Mouse (Mus musculus): ENCODE measurements around the gene Timm22.

Gene Timm22

DNA sequence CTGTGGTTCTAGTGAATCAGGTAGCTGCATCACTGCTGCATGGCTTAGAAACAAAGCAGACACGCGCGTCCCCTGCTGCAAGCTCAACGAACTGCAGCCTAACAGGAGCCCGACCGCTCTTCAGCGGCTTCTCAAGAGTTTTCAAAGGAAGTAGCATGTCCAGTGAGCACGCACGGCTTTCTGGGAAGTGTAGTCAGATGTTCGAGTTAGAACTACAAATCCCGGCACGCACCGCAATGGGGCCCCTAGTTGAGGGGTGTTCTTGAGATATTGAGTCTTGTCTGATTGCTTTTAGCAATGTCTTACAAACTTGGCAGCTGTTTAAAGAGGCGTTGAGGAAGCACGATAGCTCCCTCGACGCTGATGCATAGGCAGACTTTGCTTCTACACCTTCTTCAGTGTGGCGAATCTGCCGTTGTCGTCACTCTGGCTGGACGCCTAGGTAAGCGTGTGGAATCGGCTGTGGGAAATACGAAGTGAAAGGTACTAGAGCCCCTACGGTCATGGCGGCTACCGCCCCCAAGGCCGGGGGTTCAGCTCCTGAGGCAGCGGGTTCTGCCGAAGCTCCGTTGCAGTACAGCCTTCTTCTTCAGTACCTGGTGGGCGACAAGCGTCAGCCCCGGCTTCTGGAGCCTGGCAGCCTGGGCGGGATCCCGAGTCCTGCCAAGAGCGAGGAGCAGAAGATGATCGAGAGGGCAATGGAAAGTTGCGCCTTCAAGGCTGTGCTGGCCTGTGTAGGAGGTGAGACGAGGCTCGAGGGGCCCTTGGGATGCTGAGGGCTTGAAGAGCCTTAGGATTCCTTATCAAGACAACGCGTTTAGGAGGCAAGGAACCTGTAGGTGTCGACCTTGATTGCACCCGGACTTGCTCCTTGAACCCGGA, at the start of gene Timm22:
Gene Timm22, plus strand, starts transcription at position 251 of the 882 bp plus-strand sequence.
- in situ Hi-C loops (cut with MboI) = loop anchor here (5.0 kb wide), 1 partner anchor 150 kb away; no protein-coding TSS in a partner anchor

DNA sequence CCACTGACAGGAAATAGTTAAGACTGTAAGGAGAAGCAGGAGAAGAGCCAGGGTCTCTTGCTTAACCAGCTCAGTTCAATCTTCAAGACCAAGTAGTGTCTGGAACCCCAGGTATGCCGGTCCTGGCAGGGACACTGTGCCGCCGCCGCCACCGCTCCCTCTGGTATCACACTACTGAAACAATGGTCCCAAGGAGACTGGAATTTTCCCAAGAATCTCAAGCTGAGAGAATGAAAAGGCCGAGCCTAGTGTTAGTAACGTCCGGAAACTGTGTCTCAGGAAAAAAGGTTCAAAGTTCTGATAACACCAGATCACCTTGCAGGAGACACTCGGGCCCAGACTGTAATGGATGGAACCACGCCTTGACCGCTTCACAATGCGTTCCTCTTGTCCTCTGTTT, 49.3 kb upstream of the Timm22 start:
- in situ Hi-C loops (cut with MboI) = no loop called here

GRCm38 (mm10) chr11:76358628-76359320, 48.0 kb upstream of the Timm22 start:
- in situ Hi-C loops (cut with MboI) = no loop called here

- in situ Hi-C loops (cut with MboI) = no loop called here
Measured at GRCm38 (mm10) chr11:76360255-76360654, 46.5 kb upstream of the Timm22 start.

GRCm38 (mm10) chr11:76361422-76361821, 45.3 kb upstream of the Timm22 start:
- in situ Hi-C loops (cut with MboI) = no loop called here

DNA sequence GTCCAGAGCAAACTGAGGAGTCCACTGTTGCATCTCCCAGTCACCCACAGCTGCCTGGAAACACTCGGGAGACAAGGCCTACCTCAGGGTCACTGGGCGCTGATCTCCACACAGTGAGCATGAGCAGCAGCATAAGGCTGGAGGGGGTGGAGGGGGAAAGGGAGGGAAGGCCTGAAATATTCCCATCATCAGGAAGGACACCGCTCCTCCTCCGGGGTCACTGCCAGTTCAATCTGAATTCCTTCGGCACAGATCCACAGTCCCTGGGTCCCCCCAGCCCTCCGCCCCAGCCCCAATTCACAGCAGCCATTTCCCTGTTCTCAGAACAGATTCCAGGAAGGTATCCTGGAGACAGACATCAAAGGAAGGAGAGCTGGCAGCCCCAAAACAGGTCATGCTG, 43.6 kb upstream of the Timm22 start:
- in situ Hi-C loops (cut with MboI) = no loop called here

GRCm38 (mm10) chr11:76363636-76364035, 43.1 kb upstream of the Timm22 start:
- in situ Hi-C loops (cut with MboI) = no loop called here

DNA sequence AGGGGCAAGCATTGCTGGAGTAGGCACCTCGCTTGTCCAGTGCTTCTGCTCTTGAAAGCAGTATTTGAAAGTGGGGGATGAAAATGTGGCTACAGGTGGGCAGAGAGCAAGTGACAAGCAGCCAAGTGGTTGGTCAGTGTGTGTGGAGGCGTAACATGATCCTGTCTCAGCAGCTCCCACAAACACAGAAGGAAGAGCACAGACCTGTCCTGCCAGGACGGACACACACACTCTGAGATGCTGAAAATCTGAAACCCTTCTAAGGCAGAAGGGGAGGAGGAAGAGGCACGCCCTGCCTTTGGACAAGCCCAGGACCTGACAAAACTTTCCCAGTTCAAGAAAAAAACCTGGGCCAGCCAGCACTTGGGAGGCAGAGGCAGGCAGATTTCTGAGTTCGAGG, 42.7 kb upstream of the Timm22 start:
- in situ Hi-C loops (cut with MboI) = no loop called here

DNA sequence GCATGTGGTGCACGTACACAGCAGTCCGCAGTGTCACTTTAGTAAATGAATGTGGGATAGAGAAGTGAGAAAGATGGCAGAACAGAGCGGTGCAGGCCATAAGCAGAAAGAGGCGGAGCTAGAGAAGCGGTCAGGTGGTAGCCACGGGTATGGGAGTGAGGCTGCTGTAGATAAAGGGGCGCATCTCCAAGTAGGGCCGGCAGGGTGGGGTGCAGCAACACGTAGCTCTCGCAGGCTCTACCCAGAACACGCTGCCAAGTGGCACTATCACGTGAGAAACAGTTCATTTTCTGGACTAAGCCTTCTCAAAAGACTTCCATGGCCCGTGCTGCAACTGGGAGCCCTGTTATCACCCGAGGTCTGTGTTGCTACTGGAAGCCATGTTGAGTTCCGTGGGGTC, 40.0 kb upstream of the Timm22 start:
- in situ Hi-C loops (cut with MboI) = no loop called here

- in situ Hi-C loops (cut with MboI) = no loop called here
Measured at GRCm38 (mm10) chr11:76370491-76370890, 36.3 kb upstream of the Timm22 start.

GRCm38 (mm10) chr11:76372120-76372519, 34.6 kb upstream of the Timm22 start:
- in situ Hi-C loops (cut with MboI) = no loop called here

GRCm38 (mm10) chr11:76372534-76372933, 34.2 kb upstream of the Timm22 start:
- in situ Hi-C loops (cut with MboI) = no loop called here

DNA sequence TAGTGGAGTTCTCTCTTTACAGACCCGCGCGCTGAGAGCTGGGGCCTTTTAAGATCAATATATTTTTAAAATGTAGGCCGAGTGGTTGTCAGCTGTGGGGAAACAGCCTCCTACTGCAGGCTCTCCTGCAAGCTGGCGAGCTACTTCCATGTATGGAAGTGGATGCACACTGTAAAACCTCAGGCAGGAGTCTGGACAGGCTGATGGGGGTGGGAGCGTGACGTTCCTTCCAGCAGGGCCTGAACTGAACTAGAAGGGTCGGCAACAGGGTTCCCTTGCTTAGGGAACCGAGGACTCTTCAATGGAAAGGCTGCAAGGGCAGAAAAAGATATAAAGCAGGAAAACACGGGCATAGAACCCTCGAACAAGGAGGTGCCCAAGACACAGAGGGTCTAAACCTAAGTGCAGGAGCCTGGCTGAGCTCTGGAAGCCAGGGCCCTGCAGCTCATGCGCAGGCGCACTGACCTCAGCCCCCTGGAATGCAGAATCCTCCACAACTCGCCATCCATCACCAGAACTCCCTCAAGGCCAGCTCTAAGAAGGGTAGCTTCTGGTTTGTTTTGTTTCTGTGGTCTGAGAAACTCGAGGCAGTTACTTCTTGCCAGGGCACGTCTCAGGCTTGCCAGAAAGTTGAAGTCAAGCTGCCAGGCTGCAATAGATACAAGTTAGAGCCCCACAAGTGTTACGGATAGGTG, 32.1 kb upstream of the Timm22 start:
- in situ Hi-C loops (cut with MboI) = no loop called here

- in situ Hi-C loops (cut with MboI) = no loop called here
Measured at GRCm38 (mm10) chr11:76376425-76376824, 30.3 kb upstream of the Timm22 start.

DNA sequence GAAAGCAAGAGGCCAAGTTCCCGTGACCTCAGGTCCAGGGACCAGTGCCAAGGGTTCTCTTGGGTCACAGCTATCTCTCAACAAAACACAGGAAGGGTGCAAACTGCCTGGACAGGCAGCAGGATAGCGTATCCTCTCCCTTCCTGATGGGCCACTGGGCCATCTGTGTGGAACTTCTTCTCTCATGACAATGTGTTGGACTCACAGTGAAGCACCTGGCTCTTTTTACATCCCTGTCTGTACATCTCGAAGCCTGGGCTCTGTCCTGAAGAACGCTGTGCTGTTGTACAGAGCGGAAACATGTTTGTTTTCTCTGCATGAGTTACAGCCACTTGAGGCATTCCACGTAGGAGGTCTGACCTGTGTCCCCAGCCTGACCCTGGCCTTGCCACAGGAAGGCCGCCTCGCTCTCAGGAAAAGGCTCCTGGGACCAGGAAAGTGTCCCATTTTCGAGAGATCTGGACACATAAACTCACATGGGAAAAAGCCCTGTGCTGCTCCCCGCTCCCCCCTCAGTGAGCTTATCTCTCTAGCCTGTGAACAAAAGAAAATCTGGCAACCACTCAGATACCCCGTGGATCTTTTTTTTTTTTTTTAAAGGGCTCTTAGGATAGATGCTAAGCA, 26.7 kb upstream of the Timm22 start:
- in situ Hi-C loops (cut with MboI) = no loop called here

DNA sequence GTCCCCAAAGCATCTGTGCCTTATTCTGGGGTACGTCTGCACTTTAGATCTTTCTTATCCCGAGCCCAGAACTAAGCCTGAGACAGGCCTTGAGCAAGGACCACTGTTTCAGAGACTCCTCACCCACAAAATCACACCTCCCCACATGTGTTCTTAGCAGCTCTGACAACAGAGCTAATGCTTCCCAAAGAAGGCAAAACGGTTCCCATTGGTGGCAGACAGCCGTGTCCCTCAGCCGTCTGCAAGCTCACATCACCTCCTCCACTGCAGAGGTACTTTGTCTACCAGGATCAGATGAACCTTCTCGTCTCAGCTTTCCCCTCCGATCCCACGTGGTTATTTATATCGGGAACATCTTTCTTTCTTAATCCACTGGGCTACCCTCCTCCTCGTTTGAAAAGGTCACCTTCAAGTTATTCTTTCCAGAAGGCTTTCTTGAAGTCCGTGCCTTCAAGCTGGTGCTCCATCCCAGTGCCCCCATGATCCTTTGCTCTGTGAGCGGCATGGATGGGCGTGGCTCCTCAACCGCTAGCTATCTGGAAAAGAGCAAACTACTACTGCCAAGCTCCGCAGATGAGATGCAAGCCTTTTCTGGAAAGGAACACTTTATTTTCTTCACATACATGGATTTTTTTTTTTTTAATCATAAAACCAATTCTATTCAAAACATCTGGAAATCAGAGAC, 25.4 kb upstream of the Timm22 start:
- in situ Hi-C loops (cut with MboI) = no loop called here

DNA sequence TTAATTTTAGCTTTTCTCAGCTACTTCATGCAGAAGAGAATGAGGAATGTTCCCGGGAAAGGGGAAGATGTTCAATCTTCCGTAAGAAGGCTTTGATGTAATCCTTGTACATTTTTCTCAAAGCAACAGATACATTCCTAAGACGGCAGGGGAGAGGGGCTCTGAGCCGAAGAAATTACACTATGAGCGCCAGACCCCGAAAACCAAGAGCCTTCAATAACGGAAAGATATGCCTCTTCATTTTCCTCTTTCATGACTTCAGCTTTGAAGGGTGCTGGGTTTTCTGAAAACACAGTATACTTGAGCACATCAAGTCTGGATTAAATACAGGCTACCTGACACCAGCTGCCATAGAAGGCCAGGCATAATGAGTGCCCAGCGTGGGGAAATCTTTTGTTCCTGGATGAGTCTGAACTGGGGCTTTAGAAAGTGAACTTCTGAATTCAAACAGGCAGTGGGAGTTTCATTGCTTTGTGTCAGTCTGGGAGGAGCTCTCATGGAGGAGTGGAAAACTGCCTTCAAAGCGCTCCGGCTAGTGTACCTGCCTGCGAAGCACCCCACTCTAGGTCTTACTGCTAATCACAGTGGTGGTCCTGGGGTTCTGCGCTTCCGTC, 23.9 kb upstream of the Timm22 start:
- in situ Hi-C loops (cut with MboI) = no loop called here

DNA sequence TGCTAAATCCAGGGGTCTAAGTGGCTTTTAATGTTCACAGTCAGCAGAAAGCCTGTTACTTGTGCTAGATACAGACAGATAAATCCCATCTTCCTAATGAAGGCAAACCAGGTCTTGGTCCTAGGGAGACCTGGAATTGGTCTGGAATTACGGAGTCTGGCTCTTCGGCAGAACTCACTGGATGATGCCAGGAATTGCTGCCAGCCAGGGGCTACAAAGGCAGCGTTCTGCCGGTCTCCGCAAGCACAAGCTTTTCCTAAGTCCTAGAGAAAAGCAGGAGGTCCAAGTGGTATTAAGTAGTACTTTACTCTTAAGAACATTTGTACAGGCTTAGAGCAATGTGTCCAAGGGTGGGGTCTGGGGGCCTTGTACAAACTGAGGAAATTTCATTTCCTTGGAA, 22.4 kb upstream of the Timm22 start:
- in situ Hi-C loops (cut with MboI) = no loop called here

- in situ Hi-C loops (cut with MboI) = no loop called here
Measured at GRCm38 (mm10) chr11:76385017-76385416, 21.7 kb upstream of the Timm22 start.

DNA sequence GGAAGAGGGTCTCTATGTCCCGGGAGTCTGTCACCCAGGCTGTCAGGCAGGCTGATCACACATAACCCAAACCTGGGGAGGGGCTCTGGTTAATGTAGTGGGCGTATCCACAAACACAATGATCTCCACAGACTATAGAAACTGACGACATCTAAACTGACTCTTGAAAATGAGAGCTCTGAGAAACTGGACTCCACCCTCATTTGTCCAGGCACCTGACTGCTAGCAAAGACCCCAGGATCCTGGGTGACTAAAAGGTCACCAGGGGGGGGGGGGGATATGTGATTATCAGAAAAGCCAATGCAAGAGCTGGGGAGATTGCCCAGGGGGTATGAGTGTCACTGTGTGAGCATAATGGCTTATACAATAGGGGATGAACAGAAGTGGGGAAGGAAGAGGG, 21.0 kb upstream of the Timm22 start:
- in situ Hi-C loops (cut with MboI) = no loop called here

DNA sequence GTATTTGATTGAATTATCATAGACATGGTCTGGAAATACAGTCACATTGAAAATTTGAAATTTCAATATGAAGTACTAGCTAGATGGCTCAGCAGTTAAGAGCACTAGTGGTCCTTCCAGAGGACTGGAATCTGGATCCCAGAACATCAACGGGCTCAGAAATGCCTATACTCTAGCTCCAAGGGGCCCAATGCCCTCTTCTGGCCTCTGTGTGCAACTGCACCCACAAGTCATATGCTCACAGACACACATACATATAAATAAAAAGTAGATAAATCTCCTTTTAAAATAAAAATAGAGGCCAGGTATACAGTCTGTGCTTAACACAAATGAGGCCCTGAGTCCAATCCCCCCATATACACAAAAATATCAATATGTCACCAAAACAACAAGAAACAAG, 19.7 kb upstream of the Timm22 start:
- in situ Hi-C loops (cut with MboI) = no loop called here
